Mouse (Mus musculus) embryonic facial prominence, embryonic 13.5 days (tissue): ENCODE data around the gene Deaf1. TPM values are rescaled to one million over a fixed set of nuclear protein-coding genes. Genes with fewer than 3 reads are reported as not detected.
A peak's percentile ranks its signal among the peaks of the same experiment; 100 is the strongest.

Source experiments
- ATAC-seq: fragments of 200-750 bp; cut with Nextera tagmentation; 2 replicates; pipeline ENCODE4 v1.8.0; 2017; ENCODE audit warnings: low read depth; ENCODE audit not compliant: insufficient number of reproducible peaks, insufficient read depth, low FRiP score, low TSS enrichment
- H3K27ac ChIP-seq: fragments of 300-500 bp; sonication (generic); 2 replicates; pipeline ENCODE4 v1.5.1; 2015; ENCODE audit warnings: moderate library complexity, mild to moderate bottlenecking, inconsistent platforms
- H3K27me3 ChIP-seq: fragments of 300-500 bp; sonication (generic); 2 replicates; pipeline ENCODE4 v1.6.1; 2015; ENCODE audit warnings: mild to moderate bottlenecking, inconsistent platforms
- H3K36me3 ChIP-seq: fragments of 300-500 bp; sonication (generic); 2 replicates; pipeline ENCODE4 v1.6.1; 2015; ENCODE audit warnings: mild to moderate bottlenecking, inconsistent platforms
- H3K4me1 ChIP-seq: fragments of 300-500 bp; sonication (generic); 2 replicates; pipeline ENCODE4 v1.6.1; 2015; ENCODE audit warnings: inconsistent platforms
- H3K4me2 ChIP-seq: fragments of 300-500 bp; sonication (generic); 2 replicates; pipeline ENCODE4 v1.6.1; 2015; ENCODE audit warnings: moderate library complexity, mild to moderate bottlenecking, inconsistent platforms
- H3K4me3 ChIP-seq: fragments of 300-500 bp; sonication (generic); 2 replicates; pipeline ENCODE4 v1.5.1; 2015; ENCODE audit warnings: mild to moderate bottlenecking, inconsistent platforms
- H3K9ac ChIP-seq: fragments of 300-500 bp; sonication (generic); 2 replicates; pipeline ENCODE4 v1.6.1; 2015; ENCODE audit warnings: mild to moderate bottlenecking, inconsistent platforms
- H3K9me3 ChIP-seq: fragments of 300-500 bp; sonication (generic); 2 replicates; pipeline ENCODE4 v1.6.1; 2016; ENCODE audit warnings: inconsistent platforms
- WGBS: fragments of 180-500 bp; shearing (Covaris S2); methylation state at CpG from one replicate; pipeline ENCODE4 v1.1.7; 2015; ENCODE audit warnings: mixed read lengths; 5-methylcytosine and 5-hydroxymethylcytosine counted together
- polyA plus RNA-seq: library from polyadenylated mRNA; unstranded; fragments of >200 nt; fragmentation: Nextera tagmentation; extraction: Ambion mirVana; gene quantifications from 2 replicates; pipeline ENCODE4 v1.2.1, GENCODE M21; 2015

Gene Deaf1
- polyA plus RNA-seq, 1 experiment from 2014 or later: 83.3 TPM

DNA sequence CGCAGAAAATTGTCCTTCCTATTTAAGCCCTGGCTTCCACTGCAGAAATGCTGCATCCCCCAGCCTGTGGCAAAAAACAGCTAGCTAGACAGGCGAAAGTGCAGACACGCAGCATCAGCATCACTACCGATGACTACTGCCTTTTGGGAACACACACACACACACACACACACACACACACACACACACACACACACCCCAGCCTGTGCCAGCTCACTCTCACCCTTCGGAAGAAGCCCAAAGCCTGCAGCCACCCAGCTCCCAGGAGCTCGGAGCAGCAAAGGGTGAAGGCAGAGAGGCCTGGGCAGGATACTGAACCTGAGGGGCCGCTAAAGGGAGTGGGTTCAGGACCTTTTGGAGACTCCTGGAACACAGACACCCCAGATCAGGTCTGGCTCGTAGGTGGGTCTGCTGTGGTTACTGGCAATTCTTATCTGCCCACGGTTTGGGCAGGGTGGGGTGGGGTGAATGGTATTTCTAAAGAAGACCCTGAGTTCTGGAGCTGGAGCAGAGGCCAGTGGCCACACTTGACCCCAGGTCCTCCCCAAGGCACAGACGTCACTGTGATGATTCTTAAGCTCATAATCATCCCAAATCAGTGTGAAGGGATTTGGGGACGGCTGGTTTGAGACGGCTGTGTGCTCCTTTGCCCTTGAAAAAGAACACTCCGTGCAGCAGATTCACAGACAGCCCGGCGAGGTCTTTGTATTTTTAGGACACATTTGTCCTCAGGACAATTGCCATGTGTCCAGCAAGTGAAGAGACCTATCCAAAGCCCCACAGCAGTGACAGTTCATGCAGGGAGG lies 34.7 kb downstream of the Deaf1 start:
- peaks cover 54% of the 10 kb centered on the region for H3K27me3 ChIP-seq
- 29% methylated on average over 15 of the region's 15 CpGs for WGBS
- H3K4me3 ChIP-seq: peak overlapping the region; percentile 55
- H3K36me3 ChIP-seq: peaks cover 12% of the 10 kb centered on the region
- H3K27ac ChIP-seq: no peak overlapping the region
- H3K9ac ChIP-seq: peak overlapping the region; percentile 68
- no peak for ATAC-seq
- H3K4me2 ChIP-seq: peak overlapping the region; percentile 86
- H3K9me3 ChIP-seq: no peaks in the 10 kb centered on the region
- peaks cover 33% of the 10 kb centered on the region for H3K4me1 ChIP-seq

GRCm38 (mm10) chr7:141291921-141292582 lies 35.4 kb downstream of the Deaf1 start, which contains the start of gene Drd4:
Gene Drd4 (plus strand): TSS chr7:141292006.
- ATAC-seq: peak; percentile 64; the same call in 1 of the 2 replicates
- H3K4me3 ChIP-seq: peak within 1 kb of the TSS; percentile 55
- peak within 1 kb of the TSS; percentile 68 for H3K9ac ChIP-seq
- no peaks in the 10 kb centered on the region for H3K9me3 ChIP-seq
- peaks cover 33% of the 10 kb centered on the region for H3K4me1 ChIP-seq
- H3K27me3 ChIP-seq: peaks cover 54% of the 10 kb centered on the region
- H3K27ac ChIP-seq: no peak within 1 kb of the TSS
- H3K4me2 ChIP-seq: peak within 1 kb of the TSS; percentile 86
- peaks cover 5% of the 10 kb centered on the region for H3K36me3 ChIP-seq
- WGBS: 1% methylated on average over 46 of the region's 46 CpGs

GRCm38 (mm10) chr7:141288042-141288441 lies 39.4 kb downstream of the Deaf1 start:
- 84% methylated on average over 3 of the region's 3 CpGs for WGBS
- H3K9me3 ChIP-seq: no peaks in the 10 kb centered on the region
- ATAC-seq: no peak

GRCm38 (mm10) chr7:141282756-141283155 lies 44.7 kb downstream of the Deaf1 start:
- Histone ChIP-seq H3K27ac (no peak overlapping the region), H3K4me2 (no peak overlapping the region), H3K4me3 (no peak overlapping the region), H3K9me3 (no peaks in the 10 kb centered on the region), H3K9ac (no peak overlapping the region), H3K4me1 (peaks cover 9% of the 10 kb centered on the region), H3K36me3 (no peaks in the 10 kb centered on the region), H3K27me3 (peaks cover 16% of the 10 kb centered on the region)
- ATAC-seq: no peak
- 84% methylated on average over 4 of the region's 4 CpGs for WGBS

More at GRCm38 (mm10) chr7:141288042-141288441, 39.4 kb downstream of the Deaf1 start:
- no peaks in the 10 kb centered on the region for H3K36me3 ChIP-seq
- H3K9ac ChIP-seq: no peak overlapping the region
- peaks cover 22% of the 10 kb centered on the region for H3K27me3 ChIP-seq
- H3K27ac ChIP-seq: no peak overlapping the region
- peaks cover 16% of the 10 kb centered on the region for H3K4me1 ChIP-seq
- no peak overlapping the region for H3K4me2 ChIP-seq
- no peak overlapping the region for H3K4me3 ChIP-seq

- ATAC-seq: no peak
- 55% methylated on average over 6 of the region's 6 CpGs for WGBS
- peaks cover 9% of the 10 kb centered on the region for H3K4me1 ChIP-seq
Measured at GRCm38 (mm10) chr7:141281442-141281841, 46.0 kb downstream of the Deaf1 start.

GRCm38 (mm10) chr7:141278766-141279590 lies 48.5 kb downstream of the Deaf1 start, which contains the start of gene Sct:
Gene Sct (minus strand): TSS chr7:141279133.
- peak within 1 kb of the TSS; percentile 73 for H3K9ac ChIP-seq
- H3K4me2 ChIP-seq: peak within 1 kb of the TSS; percentile 97
- H3K4me3 ChIP-seq: peak within 1 kb of the TSS; percentile 52
- H3K9me3 ChIP-seq: no peaks in the 10 kb centered on the region
- H3K36me3 ChIP-seq: no peaks in the 10 kb centered on the region
- H3K4me1 ChIP-seq: peaks cover 9% of the 10 kb centered on the region
- ATAC-seq: peak; percentile 49; the same call in 1 of the 2 replicates
- WGBS: 2% methylated on average over 46 of the region's 46 CpGs
- H3K27me3 ChIP-seq: peaks cover 16% of the 10 kb centered on the region
- no peak within 1 kb of the TSS for H3K27ac ChIP-seq

More at GRCm38 (mm10) chr7:141281442-141281841, 46.0 kb downstream of the Deaf1 start:
- no peak overlapping the region for H3K4me3 ChIP-seq
- H3K4me2 ChIP-seq: no peak overlapping the region
- H3K9ac ChIP-seq: no peak overlapping the region
- H3K36me3 ChIP-seq: no peaks in the 10 kb centered on the region
- H3K9me3 ChIP-seq: no peaks in the 10 kb centered on the region
- H3K27ac ChIP-seq: no peak overlapping the region
- H3K27me3 ChIP-seq: peaks cover 16% of the 10 kb centered on the region

- no peak for ATAC-seq
- H3K9ac ChIP-seq: peak overlapping the region; percentile 73; the same call in 1 of the 2 replicates
Measured at GRCm38 (mm10) chr7:141277701-141278678, 49.5 kb downstream of the Deaf1 start.

GRCm38 (mm10) chr7:141276546-141276945 lies 50.9 kb downstream of the Deaf1 start, which contains the start of gene Cdhr5:
Gene Cdhr5 (minus strand): TSS chr7:141276786.
- no peaks in the 10 kb centered on the region for H3K9me3 ChIP-seq
- H3K27me3 ChIP-seq: peaks cover 16% of the 10 kb centered on the region
- no peak within 1 kb of the TSS for H3K27ac ChIP-seq
- H3K4me1 ChIP-seq: peaks cover 9% of the 10 kb centered on the region
- 58% methylated on average over 11 of the region's 11 CpGs for WGBS
- no peaks in the 10 kb centered on the region for H3K36me3 ChIP-seq
- H3K9ac ChIP-seq: no peak within 1 kb of the TSS
- H3K4me3 ChIP-seq: no peak within 1 kb of the TSS
- no peak for ATAC-seq
- no peak within 1 kb of the TSS for H3K4me2 ChIP-seq

More at GRCm38 (mm10) chr7:141277701-141278678, 49.5 kb downstream of the Deaf1 start:
- no peaks in the 10 kb centered on the region for H3K36me3 ChIP-seq
- 74% methylated on average over 11 of the region's 11 CpGs for WGBS
- peaks cover 9% of the 10 kb centered on the region for H3K4me1 ChIP-seq
- peak overlapping the region; percentile 97 for H3K4me2 ChIP-seq
- H3K4me3 ChIP-seq: no peak overlapping the region; the same call in 1 of the 2 replicates
- H3K27me3 ChIP-seq: peaks cover 16% of the 10 kb centered on the region
- H3K9me3 ChIP-seq: no peaks in the 10 kb centered on the region
- no peak overlapping the region for H3K27ac ChIP-seq

GRCm38 (mm10) chr7:141275356-141275755 lies 52.1 kb downstream of the Deaf1 start:
- no peak overlapping the region for H3K4me2 ChIP-seq
- H3K4me3 ChIP-seq: no peak overlapping the region
- H3K27me3 ChIP-seq: peaks cover 16% of the 10 kb centered on the region
- WGBS: 76% methylated on average over 9 of the region's 9 CpGs
- H3K4me1 ChIP-seq: peaks cover 9% of the 10 kb centered on the region
- no peak for ATAC-seq
- H3K9me3 ChIP-seq: no peaks in the 10 kb centered on the region
- H3K9ac ChIP-seq: no peak overlapping the region
- H3K36me3 ChIP-seq: no peaks in the 10 kb centered on the region
- no peak overlapping the region for H3K27ac ChIP-seq

- Histone ChIP-seq H3K9ac (no peak overlapping the region), H3K4me1 (peaks cover 10% of the 10 kb centered on the region), H3K36me3 (no peaks in the 10 kb centered on the region), H3K27me3 (no peaks in the 10 kb centered on the region), H3K4me3 (no peak overlapping the region), H3K4me2 (no peak overlapping the region), H3K9me3 (no peaks in the 10 kb centered on the region), H3K27ac (no peak overlapping the region)
- no peak for ATAC-seq
- 79% methylated on average over 3 of the region's 3 CpGs for WGBS
Measured at GRCm38 (mm10) chr7:141270631-141271030, 56.9 kb downstream of the Deaf1 start.
